Mouse (Mus musculus): Measurements from ENCODE around the gene Sec1.

The Sec1 gene

DNA sequence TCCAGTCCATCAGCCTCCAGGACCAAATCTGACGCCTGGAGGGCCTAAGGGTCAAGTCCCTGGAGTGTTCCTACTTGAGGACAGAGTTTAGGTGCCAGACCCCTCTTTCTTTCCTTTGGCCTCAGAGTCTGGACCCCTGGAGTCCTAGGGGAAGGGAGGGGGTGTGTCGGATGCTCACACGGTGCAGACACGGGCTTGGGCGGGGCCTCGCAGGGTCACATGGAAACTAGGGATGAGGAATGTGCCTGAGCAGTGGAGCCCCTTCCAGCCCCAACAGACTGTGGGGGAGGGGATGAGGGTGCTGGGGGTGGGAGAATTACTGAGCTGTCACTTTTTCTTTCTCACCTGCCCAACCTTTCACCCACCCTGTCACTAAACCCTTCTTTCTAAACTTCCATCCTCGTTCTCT is 11.7 kb upstream of the Sec1 start:
- DNase-seq (ENCODE audit: low read depth in 1 of 2, low spot score in 2 of 2), result no peak

DNA sequence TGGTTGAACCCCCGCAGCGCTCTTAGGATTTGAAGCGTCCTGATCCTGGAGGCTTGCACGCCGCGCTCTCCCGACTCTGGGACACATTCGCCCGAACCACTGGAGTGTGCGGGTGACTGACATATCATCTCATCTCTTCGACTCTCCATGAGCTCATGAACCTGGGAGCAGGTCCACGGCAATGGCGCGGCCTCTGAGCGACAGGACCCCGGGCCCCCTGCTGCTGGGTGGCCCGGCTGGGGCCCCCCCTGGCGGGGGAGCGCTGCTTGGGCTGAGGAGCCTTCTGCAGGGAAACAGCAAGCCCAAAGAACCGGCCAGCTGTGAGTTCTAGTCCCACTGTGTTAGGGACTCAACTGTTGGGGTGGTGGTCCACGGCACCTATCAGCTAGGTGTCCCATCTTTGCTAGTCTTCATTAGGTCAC is 11.3 kb upstream of the Sec1 start:
- DNase-seq (ENCODE audit: low read depth in 1 of 2, low spot score in 2 of 2), result no peak

DNA sequence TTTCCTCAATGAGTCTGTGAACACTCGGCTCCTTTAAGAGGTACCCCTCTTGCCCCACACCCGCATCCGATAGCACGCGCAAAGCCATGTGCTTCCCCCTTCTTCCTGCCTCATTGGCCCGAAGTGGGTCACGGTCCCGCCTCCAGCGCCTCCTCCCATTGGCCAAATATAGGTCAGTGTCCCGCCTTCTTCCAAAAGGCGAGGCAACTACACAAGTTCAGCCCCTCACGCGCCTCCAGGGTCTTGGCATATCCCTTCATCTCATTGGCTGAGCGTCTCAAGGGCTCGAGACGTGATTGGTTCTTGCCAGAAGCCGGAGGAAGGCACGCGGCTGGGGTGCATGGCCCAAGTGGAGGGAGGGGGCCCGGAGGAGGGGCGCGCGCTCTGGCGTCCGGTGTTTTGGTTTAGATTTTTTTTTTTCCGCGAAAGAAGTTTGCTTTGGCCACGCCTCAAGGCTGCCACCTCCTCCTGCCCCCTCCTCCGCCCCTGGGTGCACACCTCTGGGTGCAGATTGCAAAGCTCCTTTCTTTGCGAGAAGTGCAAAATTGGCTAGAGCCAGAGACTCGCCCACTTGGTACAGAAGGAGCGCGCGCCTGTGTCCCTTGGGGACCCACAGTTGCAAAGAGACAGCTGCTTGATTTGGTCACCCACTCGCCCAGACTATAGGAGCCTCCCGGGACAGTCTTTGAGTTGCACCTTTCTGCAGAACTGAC is 10.7 kb upstream of the Sec1 start, which contains the start of gene Dbp:
Gene Dbp (plus strand): TSS at position 359 of the 713 bp plus-strand sequence.
- peak; percentile 96 to 98 for DNase-seq (ENCODE audit: low read depth in 1 of 2, low spot score in 2 of 2)

DNA sequence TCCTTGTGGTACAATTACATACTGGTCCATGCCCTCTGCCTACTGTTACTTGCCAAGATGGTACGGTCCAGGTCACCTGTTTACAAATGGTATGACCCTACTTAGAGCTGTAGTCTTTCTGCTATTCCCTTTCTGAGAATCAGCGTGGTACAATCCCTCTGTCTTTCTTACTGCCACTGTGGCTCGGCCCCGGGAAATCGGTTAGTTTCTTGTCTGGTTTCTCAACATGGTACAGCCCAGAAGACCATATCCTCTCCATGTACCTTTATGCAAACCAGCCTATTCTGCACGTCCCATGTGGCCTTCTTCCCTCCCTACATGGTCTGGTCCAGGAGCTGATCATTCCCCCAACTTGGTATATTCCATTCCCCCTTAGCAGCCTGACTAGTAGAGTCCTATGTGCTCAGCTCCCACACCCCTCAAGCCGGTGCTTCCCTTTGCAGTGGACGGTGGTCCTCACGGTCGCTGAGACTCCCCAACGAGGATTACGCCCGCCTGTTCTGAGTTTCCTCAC is 9.9 kb upstream of the Sec1 start:
- DNase-seq (ENCODE audit: low read depth in 1 of 2, low spot score in 2 of 2), result peak in 1 of 2 experiments; percentile 37

DNA sequence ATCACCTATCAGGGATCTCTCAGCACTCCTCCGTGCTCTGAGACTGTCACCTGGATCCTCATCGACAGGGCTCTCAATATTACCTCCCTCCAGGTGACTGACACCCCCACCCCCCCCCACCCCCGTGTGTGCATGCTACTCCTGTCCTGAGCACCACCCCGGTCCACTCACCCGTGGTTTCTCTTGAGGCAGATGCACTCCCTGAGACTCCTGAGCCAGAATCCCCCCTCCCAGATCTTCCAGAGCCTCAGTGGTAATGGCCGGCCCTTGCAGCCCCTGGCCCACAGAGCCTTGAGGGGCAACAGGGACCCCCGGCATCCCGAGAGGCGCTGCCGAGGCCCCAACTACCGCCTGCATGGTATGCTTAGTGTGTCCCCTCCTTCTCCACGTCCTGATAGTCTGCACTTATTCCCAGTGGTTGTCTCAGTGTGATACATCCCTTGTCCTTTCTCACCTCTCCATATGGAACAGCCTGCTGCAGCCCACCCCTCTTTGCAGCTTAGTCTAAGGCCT is 9.4 kb upstream of the Sec1 start:
- DNase-seq (ENCODE audit: low read depth in 1 of 2, low spot score in 2 of 2), result no peak

DNA sequence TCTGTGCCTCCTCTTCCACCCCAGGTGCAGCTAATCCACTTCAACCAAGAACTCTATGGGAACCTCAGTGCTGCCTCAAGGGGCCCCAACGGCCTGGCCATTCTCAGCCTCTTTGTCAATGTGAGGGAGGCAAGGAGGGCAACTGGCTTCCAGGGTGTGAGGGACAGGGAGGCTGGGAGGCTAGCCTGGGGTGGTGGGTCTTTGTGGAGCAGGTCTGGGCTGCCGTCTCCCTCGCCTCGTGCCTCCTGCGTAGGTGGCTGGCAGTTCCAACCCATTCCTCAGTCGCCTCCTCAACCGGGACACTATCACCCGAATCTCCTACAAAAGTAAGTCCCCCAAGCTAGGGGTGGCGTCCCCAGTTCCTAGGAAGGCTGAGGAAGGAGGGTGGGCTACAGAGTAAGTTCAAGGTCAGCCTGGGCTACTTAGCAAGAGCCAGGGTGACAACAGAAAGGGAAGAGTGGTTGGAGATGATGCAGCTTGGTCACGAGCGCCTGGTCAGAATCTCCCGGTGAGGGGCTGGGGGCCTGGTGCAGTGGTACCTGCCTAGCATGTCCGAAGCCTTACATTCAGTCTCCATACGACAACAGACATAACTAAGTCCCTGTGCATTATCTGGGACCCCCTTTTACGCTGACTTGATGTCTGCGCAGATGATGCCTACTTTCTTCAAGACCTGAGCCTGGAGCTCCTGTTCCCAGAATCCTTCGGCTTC is 8.8 kb upstream of the Sec1 start:
- DNase-seq (ENCODE audit: low read depth in 1 of 2, low spot score in 2 of 2), result no peak

DNA sequence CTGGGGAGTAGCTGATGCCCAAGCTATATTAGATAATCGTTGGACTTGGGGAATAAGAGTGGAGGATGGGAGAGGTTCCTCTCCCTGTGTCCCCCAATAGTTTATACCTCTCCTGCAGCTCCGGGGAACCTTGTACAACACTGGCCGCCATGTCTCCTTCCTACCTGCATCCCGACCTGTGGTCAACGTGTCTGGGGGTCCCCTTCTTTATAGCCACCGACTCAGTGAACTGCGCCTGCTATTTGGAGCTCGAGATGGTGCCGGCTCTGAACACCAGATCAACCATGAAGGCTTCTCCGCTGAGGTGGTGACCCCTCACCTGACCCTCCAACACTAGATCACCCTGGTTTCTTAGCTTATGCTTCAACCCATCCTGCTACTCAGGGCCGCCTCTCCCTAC is 8.1 kb upstream of the Sec1 start:
- DNase-seq (ENCODE audit: low read depth in 1 of 2, low spot score in 2 of 2), result no peak

DNA sequence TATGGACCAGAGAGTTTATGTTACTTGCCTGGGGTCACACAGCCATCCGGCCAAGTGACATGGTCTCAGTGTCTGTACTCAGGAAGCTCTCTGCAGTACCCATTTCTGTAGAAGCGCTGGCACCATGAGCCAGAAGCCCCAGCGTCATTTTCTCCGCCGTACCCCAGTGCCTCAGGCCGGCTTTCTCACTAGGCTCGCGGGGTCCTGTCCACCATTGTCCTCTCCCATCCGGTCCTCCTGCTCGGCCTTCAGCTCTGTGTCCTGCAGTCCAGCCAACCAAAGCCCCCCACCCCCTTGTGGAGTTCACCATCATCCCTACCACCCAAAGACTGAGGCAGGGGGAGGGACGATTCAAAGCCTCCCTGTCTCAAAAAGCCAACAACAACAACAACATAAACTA is 7.4 kb upstream of the Sec1 start:
- DNase-seq (ENCODE audit: low read depth in 1 of 2, low spot score in 2 of 2), result no peak

DNA sequence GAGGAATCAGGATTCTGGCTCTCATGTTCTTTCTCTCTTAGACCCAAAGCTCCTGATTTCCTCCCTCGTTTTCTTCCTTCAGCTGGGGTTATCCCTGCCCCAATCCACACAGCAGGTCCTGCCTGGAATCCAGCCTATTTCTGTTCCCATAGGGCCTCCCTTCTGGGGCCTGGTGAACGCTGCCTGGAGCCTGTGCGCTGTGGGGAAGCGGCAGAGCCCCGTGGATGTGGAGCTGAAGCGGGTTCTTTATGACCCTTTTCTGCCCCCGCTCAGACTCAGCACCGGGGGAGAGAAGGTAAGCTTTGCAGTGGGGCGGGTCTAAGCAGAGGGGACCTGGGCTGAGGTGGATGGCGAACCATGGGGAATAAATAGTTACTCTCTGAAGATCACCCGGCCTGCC is 6.9 kb upstream of the Sec1 start:
- DNase-seq (ENCODE audit: low read depth in 1 of 2, low spot score in 2 of 2), result no peak

DNA sequence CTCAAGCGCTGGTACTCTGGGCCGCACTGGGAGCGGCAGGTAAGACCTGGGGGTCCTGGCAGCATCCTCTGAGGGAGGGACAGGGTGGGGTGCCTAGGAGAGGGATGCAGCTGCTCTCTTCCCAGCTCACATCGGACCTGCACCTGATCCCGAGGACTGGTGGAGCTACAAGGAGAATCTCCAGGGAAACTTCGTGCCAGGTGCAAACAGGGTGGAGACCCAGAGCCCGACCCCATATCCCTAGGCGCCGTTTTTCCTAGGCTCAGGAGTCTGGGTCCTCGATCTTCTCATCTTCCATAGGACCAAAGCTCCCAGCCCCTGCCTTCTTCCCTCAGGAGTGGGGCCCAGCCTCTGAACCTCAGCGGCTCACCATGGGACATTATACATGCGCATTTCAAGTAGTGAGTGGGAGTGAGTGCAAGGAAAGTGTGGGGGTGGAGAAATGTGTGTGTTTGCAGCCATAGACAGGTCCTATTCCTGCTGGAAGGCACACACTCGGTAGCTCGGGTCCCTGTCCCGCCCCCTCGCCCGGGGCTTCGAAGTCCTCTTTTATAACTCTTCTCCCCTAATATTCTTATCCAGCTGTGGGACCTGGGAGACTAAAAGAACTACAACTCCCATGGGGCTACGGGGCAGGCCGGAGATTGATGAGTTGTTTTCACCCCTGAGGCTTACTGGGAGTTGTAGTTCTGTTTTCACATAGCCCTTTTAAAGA is 6.3 kb upstream of the Sec1 start:
- DNase-seq (ENCODE audit: low read depth in 1 of 2, low spot score in 2 of 2), result no peak

DNA sequence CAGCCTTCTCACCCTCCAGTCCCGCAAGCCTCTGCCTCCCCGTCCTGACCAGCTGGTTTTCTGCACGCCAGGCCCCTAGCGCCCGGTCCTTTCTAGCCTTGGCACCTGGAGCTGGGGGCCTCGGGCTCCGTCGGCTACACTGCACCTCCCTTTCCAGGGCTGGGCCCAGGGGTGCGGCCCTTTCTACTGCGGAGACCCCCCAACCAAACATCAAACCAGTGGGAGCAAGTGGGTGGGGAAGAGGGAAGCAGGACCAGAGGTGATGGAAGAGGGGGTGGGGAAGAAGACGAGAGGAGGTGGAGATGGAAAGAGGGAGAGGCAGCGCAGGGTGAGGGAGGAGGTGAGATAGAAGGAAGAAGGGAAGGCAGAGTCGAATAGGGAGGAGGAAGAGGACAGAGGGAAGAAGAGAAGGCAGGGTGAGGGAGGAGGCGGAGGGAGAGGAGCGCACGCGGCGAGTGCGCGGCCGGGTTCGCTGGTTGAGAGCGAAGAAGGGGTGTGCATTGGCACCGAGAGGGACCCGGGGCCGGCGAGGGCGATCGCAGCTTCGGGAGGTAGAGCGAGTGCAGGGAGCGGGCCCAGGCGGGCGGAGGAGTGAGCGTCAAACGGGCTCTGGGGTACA is 5.4 kb upstream of the Sec1 start, which contains the start of gene Car11:
Gene Car11 (plus strand): TSS at position 321 of the 619 bp plus-strand sequence.
- DNase-seq (ENCODE audit: low read depth in 1 of 2, low spot score in 2 of 2), result no peak

DNA sequence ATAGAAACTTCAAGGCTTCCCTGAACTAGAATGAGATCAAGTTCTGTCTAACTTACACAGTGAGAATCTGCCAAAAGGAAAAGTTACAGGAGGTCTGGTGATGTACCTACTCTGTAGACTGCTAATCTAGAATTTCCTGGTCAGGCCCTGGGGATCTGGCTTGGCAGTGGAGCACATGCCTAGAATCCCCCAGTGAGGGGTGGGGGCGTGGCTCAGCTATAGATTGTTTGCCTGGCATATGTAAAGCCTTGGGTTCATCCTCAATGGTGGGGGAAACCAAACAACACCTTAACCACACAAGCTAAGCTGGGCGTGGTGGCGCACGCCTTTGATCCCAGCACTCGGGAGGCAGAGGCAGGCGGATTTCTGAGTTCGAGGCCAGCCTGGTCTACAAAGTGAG is 3.7 kb upstream of the Sec1 start:
- no peak for DNase-seq (ENCODE audit: low read depth in 1 of 2, low spot score in 2 of 2)

DNA sequence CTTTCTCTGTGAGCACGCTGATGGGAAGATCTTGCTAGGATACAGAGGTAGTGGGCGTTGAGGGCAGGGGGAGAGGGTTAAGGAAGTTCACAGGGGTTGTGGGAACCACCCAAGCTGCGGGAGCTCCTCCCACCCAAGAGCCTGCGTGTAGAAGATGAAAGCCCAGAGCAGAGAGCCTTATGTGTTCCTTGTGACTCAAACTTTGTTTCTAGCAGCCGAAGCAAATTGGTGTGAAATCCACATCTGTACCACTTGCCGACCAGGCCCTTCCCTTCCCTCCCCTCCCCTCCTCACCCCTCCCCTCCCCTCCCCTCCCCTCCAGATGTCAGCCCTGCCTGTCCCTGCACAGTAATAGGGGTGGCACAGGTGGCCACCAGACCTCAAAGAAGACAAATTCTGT is 896 bp upstream of the Sec1 start:
- DNase-seq (ENCODE audit: low read depth in 1 of 2, low spot score in 2 of 2), result no peak

DNA sequence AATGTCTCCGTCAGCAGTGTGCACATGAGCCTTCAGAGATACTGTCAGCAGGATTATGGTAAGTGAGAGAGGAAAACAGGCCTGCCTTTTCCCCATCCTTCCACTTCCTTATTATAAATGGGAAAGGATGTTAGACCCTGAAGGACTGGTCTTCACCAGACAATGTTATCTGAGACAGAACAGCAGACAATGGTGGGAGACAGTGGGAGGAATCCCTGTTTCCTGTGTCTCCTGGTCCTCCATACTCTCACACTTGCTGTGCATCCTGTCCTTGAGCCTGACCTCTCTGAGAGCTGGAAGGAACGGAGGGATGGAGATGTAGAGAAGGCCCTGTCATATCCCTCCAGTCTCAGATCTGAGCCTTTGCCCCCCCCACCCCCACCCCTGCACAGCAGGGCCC is 1.8 kb downstream of the Sec1 start:
- DNase-seq (ENCODE audit: low read depth in 1 of 2, low spot score in 2 of 2), result no peak

DNA sequence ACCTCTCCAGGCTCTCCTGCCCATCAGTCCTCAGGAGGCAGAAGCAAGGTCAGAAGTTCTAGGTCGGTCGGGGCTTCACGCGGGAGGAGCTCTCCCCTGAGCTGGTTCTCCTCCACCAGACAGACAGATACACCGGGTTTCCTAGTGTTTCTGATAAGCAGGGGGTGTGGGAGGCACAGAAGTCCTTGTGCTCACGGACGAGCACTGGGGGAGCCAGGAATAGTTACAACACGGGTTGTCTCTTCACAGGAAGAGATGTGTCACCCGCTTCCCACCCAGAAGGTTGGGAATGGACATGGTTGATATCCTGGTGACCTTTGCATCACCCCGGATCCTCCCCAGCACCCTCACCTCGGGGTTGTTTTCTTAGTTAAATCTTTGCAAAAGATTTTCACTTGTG is 4.4 kb downstream of the Sec1 start:
- no peak for DNase-seq (ENCODE audit: low read depth in 1 of 2, low spot score in 2 of 2)

DNA sequence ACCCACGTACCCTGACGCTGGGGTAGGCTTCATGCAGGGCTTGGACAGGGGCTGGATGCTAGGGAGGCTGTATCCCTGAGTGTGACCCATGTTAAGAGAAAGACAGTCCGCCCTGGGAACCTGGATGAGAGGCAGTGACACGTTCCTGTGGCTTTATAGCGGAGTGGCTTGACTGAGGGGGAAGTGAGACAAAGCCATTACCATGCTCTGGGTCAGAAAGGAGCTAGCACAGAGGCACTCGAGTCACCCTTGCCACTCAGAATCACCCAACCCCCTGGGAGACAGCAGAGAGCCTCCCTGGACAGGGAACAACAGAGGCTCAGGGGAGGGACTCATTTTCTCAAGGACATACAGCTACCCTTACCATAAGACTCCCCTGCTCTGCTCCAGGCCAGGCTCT is 5.1 kb downstream of the Sec1 start:
- no peak for DNase-seq (ENCODE audit: low read depth in 1 of 2, low spot score in 2 of 2)

DNA sequence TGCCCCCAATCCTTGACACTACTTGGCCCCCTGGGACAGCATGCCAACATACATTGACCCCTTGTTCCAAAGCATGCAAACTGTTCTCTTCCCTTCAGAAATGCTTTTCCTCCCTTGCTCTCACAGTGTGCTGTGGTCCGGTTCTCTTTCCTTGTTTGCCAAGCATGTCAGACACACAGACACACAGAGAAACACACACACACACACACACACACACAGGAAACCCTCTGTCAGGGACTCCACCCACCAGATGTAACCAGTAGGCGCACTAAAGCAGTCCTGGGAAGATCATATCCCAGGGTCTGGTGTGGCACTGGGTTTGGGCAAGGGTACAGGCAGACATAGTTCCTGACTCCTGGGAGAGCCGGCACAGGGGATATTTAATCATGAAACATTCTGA is 7.4 kb downstream of the Sec1 start:
- no peak for DNase-seq (ENCODE audit: low read depth in 1 of 2, low spot score in 2 of 2)

DNA sequence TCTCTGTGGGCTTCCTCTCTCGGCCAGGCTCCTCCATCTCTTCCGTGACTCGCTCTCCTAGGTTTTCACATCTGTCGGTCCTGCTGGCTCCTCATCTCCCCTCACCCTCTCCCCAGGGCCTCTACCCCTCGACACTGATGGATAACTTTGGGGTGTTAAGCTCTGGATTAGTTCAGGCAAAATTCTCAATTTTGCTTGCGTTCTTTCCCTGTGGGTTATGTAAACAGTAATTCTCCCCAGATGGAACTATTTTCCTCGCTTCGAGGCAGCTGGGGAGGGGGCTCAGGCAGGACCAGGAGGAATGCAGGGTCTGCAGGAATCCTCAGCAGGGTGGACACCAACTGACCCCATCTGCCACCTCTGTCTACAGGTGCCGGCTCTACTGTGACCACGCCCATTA is 8.4 kb downstream of the Sec1 start:
- no peak for DNase-seq (ENCODE audit: low read depth in 1 of 2, low spot score in 2 of 2)

DNA sequence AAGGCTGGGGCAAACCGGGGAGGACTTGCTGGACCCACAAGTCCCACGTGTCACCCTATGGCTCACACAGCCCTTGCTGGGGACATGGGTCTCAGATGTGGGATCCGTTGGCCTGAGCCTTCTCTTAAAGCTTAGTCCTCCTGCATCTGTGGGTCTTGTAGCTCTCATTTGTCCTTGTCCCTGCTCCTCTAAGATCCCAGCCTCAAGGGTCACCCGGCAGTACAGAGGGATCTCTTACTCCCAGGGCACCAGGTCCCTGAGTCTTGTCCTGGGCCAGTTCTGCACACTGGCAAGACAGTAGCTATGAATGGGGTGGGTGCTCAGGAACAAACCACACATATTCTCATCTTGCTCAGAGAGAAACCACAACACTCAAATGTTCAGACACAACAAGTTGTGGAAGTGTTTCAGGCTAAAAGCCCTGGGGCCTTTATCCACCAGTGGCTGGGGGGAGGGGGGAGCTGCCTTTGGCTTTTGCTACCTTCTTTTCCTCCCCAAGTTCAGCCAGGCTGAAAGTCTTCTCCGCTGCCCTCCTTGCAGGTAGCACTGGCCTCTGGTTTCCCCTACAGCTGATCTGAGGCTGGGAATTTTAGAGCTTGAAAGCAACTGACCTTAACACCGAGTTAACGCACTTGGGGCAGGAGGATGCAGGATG is 10.7 kb downstream of the Sec1 start, which contains the start of gene Ntn5:
Gene Ntn5 (plus strand): TSS at position 627 of the 655 bp plus-strand sequence.
- no peak for DNase-seq (ENCODE audit: low read depth in 1 of 2, low spot score in 2 of 2)

Data from monocyte, adult 2 months (primary cell).